Mouse (Mus musculus): Measurements from ENCODE around the gene Mthfd2l. TPM values are rescaled to one million over a fixed set of nuclear protein-coding genes. Genes with fewer than 3 reads are reported as not detected.
A peak's percentile ranks its signal among the peaks of the same experiment; 100 is the strongest.

Mthfd2l gene
- polyA plus RNA-seq, 1 experiment from 2014 or later: 110 TPM

GRCm38 (mm10) chr5:90952731-90953481, 22.0 kb downstream of the Mthfd2l start:
- no peak overlapping the region for H3K9ac ChIP-seq (replicated peaks)
- H3K27ac ChIP-seq (replicated peaks): no peak overlapping the region
- H3K4me3 ChIP-seq: no peak overlapping the region
- 0 out of 2 replicates have a peak, but pooled peaks cover 6% of the 10 kb centered on the region for H3K36me3 ChIP-seq
- WGBS: 88% methylated on average over 8 of the region's 8 CpGs
- H3K27me3 ChIP-seq: no peaks in the 10 kb centered on the region
- no peak overlapping the region for H3K4me2 ChIP-seq (replicated peaks)
- H3K4me1 ChIP-seq: no peaks in the 10 kb centered on the region
- no peaks in the 10 kb centered on the region for H3K9me3 ChIP-seq
- 0 out of 2 replicates have a peak, but pooled peaks have one; percentile 34 for ATAC-seq (ENCODE audit: low FRiP score, low read depth)

- WGBS: 68% methylated on average over 4 of the region's 4 CpGs
- Histone ChIP-seq H3K4me2 (replicated peaks) (no peak overlapping the region), H3K4me3 (no peak overlapping the region), H3K9ac (replicated peaks) (no peak overlapping the region), H3K36me3 (peaks cover 16% of the 10 kb centered on the region), H3K27ac (replicated peaks) (no peak overlapping the region), H3K9me3 (no peaks in the 10 kb centered on the region), H3K4me1 (no peaks in the 10 kb centered on the region), H3K27me3 (no peaks in the 10 kb centered on the region)
- ATAC-seq (ENCODE audit: low FRiP score, low read depth): no peak
Measured at GRCm38 (mm10) chr5:90964316-90964715, 33.4 kb downstream of the Mthfd2l start.

GRCm38 (mm10) chr5:90964764-90965163, 33.8 kb downstream of the Mthfd2l start:
- no peak for ATAC-seq (ENCODE audit: low FRiP score, low read depth)
- no peaks in the 10 kb centered on the region for H3K4me1 ChIP-seq
- H3K27ac ChIP-seq (replicated peaks): no peak overlapping the region
- H3K4me3 ChIP-seq: no peak overlapping the region
- WGBS: 92% methylated on average over 4 of the region's 4 CpGs
- H3K36me3 ChIP-seq: peaks cover 11% of the 10 kb centered on the region
- H3K27me3 ChIP-seq: no peaks in the 10 kb centered on the region
- no peaks in the 10 kb centered on the region for H3K9me3 ChIP-seq
- no peak overlapping the region for H3K4me2 ChIP-seq (replicated peaks)
- no peak overlapping the region for H3K9ac ChIP-seq (replicated peaks)

- 70% methylated on average over 4 of the region's 4 CpGs for WGBS
Measured at GRCm38 (mm10) chr5:90965386-90965785, 34.5 kb downstream of the Mthfd2l start.

GRCm38 (mm10) chr5:90977244-90977643, 46.3 kb downstream of the Mthfd2l start:
- H3K27ac ChIP-seq (replicated peaks): no peak overlapping the region
- H3K4me3 ChIP-seq: no peak overlapping the region
- no peaks in the 10 kb centered on the region for H3K4me1 ChIP-seq
- peaks cover 15% of the 10 kb centered on the region; the same call in 1 of the 2 replicates for H3K36me3 ChIP-seq
- ATAC-seq (ENCODE audit: low FRiP score, low read depth): peak; percentile 58; the same call in 1 of the 2 replicates
- H3K9me3 ChIP-seq: no peaks in the 10 kb centered on the region
- WGBS: 90% methylated on average over 4 of the region's 4 CpGs
- no peak overlapping the region for H3K4me2 ChIP-seq (replicated peaks)
- no peaks in the 10 kb centered on the region for H3K27me3 ChIP-seq
- no peak overlapping the region for H3K9ac ChIP-seq (replicated peaks)

More at GRCm38 (mm10) chr5:90965386-90965785, 34.5 kb downstream of the Mthfd2l start:
- no peak overlapping the region for H3K4me2 ChIP-seq (replicated peaks)
- H3K9ac ChIP-seq (replicated peaks): no peak overlapping the region
- H3K27ac ChIP-seq (replicated peaks): no peak overlapping the region
- H3K4me1 ChIP-seq: no peaks in the 10 kb centered on the region
- peaks cover 10% of the 10 kb centered on the region for H3K36me3 ChIP-seq
- H3K9me3 ChIP-seq: no peaks in the 10 kb centered on the region
- no peak for ATAC-seq (ENCODE audit: low FRiP score, low read depth)
- no peak overlapping the region for H3K4me3 ChIP-seq
- H3K27me3 ChIP-seq: no peaks in the 10 kb centered on the region

GRCm38 (mm10) chr5:90980297-90980696, 49.4 kb downstream of the Mthfd2l start:
- H3K9me3 ChIP-seq: no peaks in the 10 kb centered on the region
- no peaks in the 10 kb centered on the region for H3K27me3 ChIP-seq
- no peak overlapping the region for H3K4me2 ChIP-seq (replicated peaks)
- no peaks in the 10 kb centered on the region for H3K4me1 ChIP-seq
- ATAC-seq (ENCODE audit: low FRiP score, low read depth): no peak
- H3K4me3 ChIP-seq: no peak overlapping the region
- 92% methylated on average over 7 of the region's 7 CpGs for WGBS
- peaks cover 15% of the 10 kb centered on the region; the same call in 1 of the 2 replicates for H3K36me3 ChIP-seq
- H3K27ac ChIP-seq (replicated peaks): no peak overlapping the region
- H3K9ac ChIP-seq (replicated peaks): no peak overlapping the region

- Histone ChIP-seq H3K4me1 (no peaks in the 10 kb centered on the region), H3K4me3 (no peak overlapping the region), H3K27ac (replicated peaks) (no peak overlapping the region), H3K9me3 (no peaks in the 10 kb centered on the region), H3K36me3 (0 out of 2 replicates have a peak, but pooled peaks cover 13% of the 10 kb centered on the region), H3K27me3 (no peaks in the 10 kb centered on the region), H3K9ac (replicated peaks) (no peak overlapping the region), H3K4me2 (replicated peaks) (no peak overlapping the region)
- WGBS: 52% methylated on average over 5 of the region's 5 CpGs
- ATAC-seq (ENCODE audit: low FRiP score, low read depth): peak; percentile 71; the same call in 1 of the 2 replicates
Measured at GRCm38 (mm10) chr5:90987605-90988004, 56.7 kb downstream of the Mthfd2l start.

GRCm38 (mm10) chr5:90988149-90988548, 57.2 kb downstream of the Mthfd2l start:
- no peak overlapping the region for H3K4me3 ChIP-seq
- H3K36me3 ChIP-seq: 0 out of 2 replicates have a peak, but pooled peaks cover 13% of the 10 kb centered on the region
- ATAC-seq (ENCODE audit: low FRiP score, low read depth): no peak
- WGBS: 68% methylated on average over 3 of the region's 3 CpGs
- no peaks in the 10 kb centered on the region for H3K9me3 ChIP-seq
- no peak overlapping the region for H3K4me2 ChIP-seq (replicated peaks)
- H3K27me3 ChIP-seq: no peaks in the 10 kb centered on the region
- no peak overlapping the region for H3K27ac ChIP-seq (replicated peaks)
- H3K9ac ChIP-seq (replicated peaks): no peak overlapping the region
- no peaks in the 10 kb centered on the region for H3K4me1 ChIP-seq

- H3K27ac ChIP-seq (replicated peaks): no peak overlapping the region
- H3K9me3 ChIP-seq: no peaks in the 10 kb centered on the region
- no peaks in the 10 kb centered on the region for H3K4me1 ChIP-seq
- H3K9ac ChIP-seq (replicated peaks): no peak overlapping the region
- H3K4me2 ChIP-seq (replicated peaks): no peak overlapping the region
- WGBS: 91% methylated on average over 4 of the region's 4 CpGs
- no peak for ATAC-seq (ENCODE audit: low FRiP score, low read depth)
- 0 out of 2 replicates have a peak, but pooled peaks cover 13% of the 10 kb centered on the region for H3K36me3 ChIP-seq
- H3K4me3 ChIP-seq: no peak overlapping the region
- H3K27me3 ChIP-seq: no peaks in the 10 kb centered on the region
Measured at GRCm38 (mm10) chr5:90988592-90988991, 57.7 kb downstream of the Mthfd2l start.

- Histone ChIP-seq H3K4me3 (no peak overlapping the region), H3K9ac (replicated peaks) (no peak overlapping the region), H3K27ac (replicated peaks) (no peak overlapping the region), H3K36me3 (0 out of 2 replicates have a peak, but pooled peaks cover 8% of the 10 kb centered on the region), H3K4me1 (no peaks in the 10 kb centered on the region), H3K27me3 (no peaks in the 10 kb centered on the region), H3K4me2 (replicated peaks) (no peak overlapping the region), H3K9me3 (no peaks in the 10 kb centered on the region)
- 93% methylated on average over 8 of the region's 8 CpGs for WGBS
- ATAC-seq (ENCODE audit: low FRiP score, low read depth): no peak
Measured at GRCm38 (mm10) chr5:90999942-91000341, 69.0 kb downstream of the Mthfd2l start.

GRCm38 (mm10) chr5:91015216-91015615, 84.3 kb downstream of the Mthfd2l start:
- H3K9ac ChIP-seq (replicated peaks): no peak overlapping the region
- no peak overlapping the region for H3K4me3 ChIP-seq
- H3K36me3 ChIP-seq: no peaks in the 10 kb centered on the region
- H3K27me3 ChIP-seq: no peaks in the 10 kb centered on the region
- no peaks in the 10 kb centered on the region for H3K9me3 ChIP-seq
- no peaks in the 10 kb centered on the region for H3K4me1 ChIP-seq
- no peak for ATAC-seq (ENCODE audit: low FRiP score, low read depth)
- 92% methylated on average over 10 of the region's 10 CpGs for WGBS
- H3K4me2 ChIP-seq (replicated peaks): no peak overlapping the region
- no peak overlapping the region for H3K27ac ChIP-seq (replicated peaks)

GRCm38 (mm10) chr5:91023114-91023513, 92.2 kb downstream of the Mthfd2l start:
- H3K4me1 ChIP-seq: no peaks in the 10 kb centered on the region
- H3K9ac ChIP-seq (replicated peaks): no peak overlapping the region
- H3K36me3 ChIP-seq: no peaks in the 10 kb centered on the region
- H3K4me3 ChIP-seq: no peak overlapping the region
- no peaks in the 10 kb centered on the region for H3K9me3 ChIP-seq
- no peak for ATAC-seq (ENCODE audit: low FRiP score, low read depth)
- H3K4me2 ChIP-seq (replicated peaks): no peak overlapping the region
- H3K27ac ChIP-seq (replicated peaks): no peak overlapping the region
- no peaks in the 10 kb centered on the region for H3K27me3 ChIP-seq
- 94% methylated on average over 8 of the region's 8 CpGs for WGBS

Data from midbrain, embryonic 12.5 days (tissue).